Mouse (Mus musculus): Measurements from ENCODE around the gene Fam178b. TPM values are rescaled to one million over a fixed set of nuclear protein-coding genes. Genes with fewer than 3 reads are reported as not detected.

The Fam178b gene
- total and polyA plus RNA-seq, 2 experiments from 2014 or later: 0.41 TPM; not detected in 1

- H3K4me2 ChIP-seq (ENCODE audit: low read depth, low read length): peak overlapping the region; percentile 73
- H3K9me3 ChIP-seq (ENCODE audit: low read length): no peaks in the 10 kb centered on the region
- H3K9ac ChIP-seq (replicated peaks; ENCODE audit: low read length): peak overlapping the region; percentile 98
- under 1% methylated on average over 52 of the region's 52 CpGs for WGBS
- ATAC-seq (peak; percentile 86), DNase-seq (ENCODE audit: low spot score) (peak; percentile 96)
- TF ChIP-seq CTCF (IDR thresholded peaks at IDR 0.05; ENCODE audit: low read depth): peak; percentile 91
- H3K27me3 ChIP-seq (ENCODE audit: insufficient read depth, low read length): no peaks in the 10 kb centered on the region
- H3K4me3 ChIP-seq (ENCODE audit: low read length): peak overlapping the region; percentile 84
- peak overlapping the region; percentile 98 for H3K27ac ChIP-seq
- H3K4me1 ChIP-seq (ENCODE audit: insufficient read depth, low read length): peaks cover 23% of the 10 kb centered on the region
- peaks cover 14% of the 10 kb centered on the region for H3K36me3 ChIP-seq (ENCODE audit: insufficient read depth, low read length)
Measured at GRCm38 (mm10) chr1:36556553-36557456, 126.2 kb downstream of the Fam178b start.

- peaks cover 23% of the 10 kb centered on the region for H3K36me3 ChIP-seq (ENCODE audit: insufficient read depth, low read length)
- no peak for ATAC-seq
- under 1% methylated on average over 8 of the region's 8 CpGs for WGBS
- H3K4me2 ChIP-seq (ENCODE audit: low read depth, low read length): peak overlapping the region; percentile 73
- TF ChIP-seq CTCF (IDR thresholded peaks at IDR 0.05; ENCODE audit: low read depth): peak; percentile 4; the same call in 1 of the 2 replicates
- H3K4me3 ChIP-seq (ENCODE audit: low read length): peak overlapping the region; percentile 84
- peak overlapping the region; percentile 98 for H3K27ac ChIP-seq
- H3K27me3 ChIP-seq (ENCODE audit: insufficient read depth, low read length): no peaks in the 10 kb centered on the region
- DNase-seq (ENCODE audit: low spot score): peak; percentile 57
- peak overlapping the region; percentile 98 for H3K9ac ChIP-seq (replicated peaks; ENCODE audit: low read length)
- no peaks in the 10 kb centered on the region for H3K9me3 ChIP-seq (ENCODE audit: low read length)
- H3K4me1 ChIP-seq (ENCODE audit: insufficient read depth, low read length): peaks cover 23% of the 10 kb centered on the region
Measured at GRCm38 (mm10) chr1:36555798-36556395, 127.1 kb downstream of the Fam178b start.

DNA sequence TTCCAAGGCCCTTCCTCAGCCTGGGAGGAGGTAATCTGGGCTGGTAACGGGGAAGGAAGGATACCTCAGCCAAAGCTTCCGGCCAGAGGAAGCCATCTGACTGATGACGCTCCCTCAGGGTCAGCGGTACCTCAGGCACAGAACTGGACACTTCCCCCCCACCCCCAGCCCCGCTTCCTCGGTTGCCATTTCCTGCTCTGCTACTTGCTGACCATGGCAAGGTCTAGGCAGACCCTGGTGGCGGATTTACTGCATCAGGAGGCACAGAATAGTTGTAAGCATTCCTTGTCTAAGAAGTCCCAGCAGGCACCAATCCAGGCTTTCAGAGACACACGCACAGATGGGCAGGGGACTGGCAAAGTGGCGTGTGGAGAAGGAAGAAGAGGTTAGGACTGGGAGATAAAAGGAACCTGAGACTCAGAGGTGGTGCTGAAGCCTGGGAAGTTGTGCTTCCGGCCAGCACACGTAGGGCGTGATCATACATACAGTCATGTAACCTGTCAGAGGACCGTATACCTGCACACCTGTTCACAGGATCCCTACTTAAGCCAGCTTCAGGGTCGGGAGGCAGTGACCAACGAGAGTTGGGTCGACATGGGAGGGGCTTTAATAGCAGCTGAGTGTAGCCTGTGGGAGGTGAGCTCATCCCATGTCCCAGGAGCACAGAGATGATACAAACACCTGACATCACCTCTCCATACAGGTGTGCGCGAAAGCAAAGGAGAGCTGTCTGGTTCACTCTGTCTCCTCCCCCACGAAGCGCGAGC, 128.2 kb downstream of the Fam178b start:
- DNase-seq (ENCODE audit: low spot score): no peak
- WGBS: 66% methylated on average over 21 of the region's 21 CpGs
- TF ChIP-seq CTCF (IDR thresholded peaks at IDR 0.05; ENCODE audit: low read depth): no peak
- no peaks in the 10 kb centered on the region for H3K27me3 ChIP-seq (ENCODE audit: insufficient read depth, low read length)
- H3K9ac ChIP-seq (replicated peaks; ENCODE audit: low read length): peak overlapping the region; percentile 98; the same call in 1 of the 2 replicates
- peak overlapping the region; percentile 2; the same call in 1 of the 2 replicates for H3K4me3 ChIP-seq (ENCODE audit: low read length)
- H3K4me2 ChIP-seq (ENCODE audit: low read depth, low read length): peak overlapping the region; percentile 73
- ATAC-seq: no peak
- H3K27ac ChIP-seq: peak overlapping the region; percentile 98; the same call in 1 of the 2 replicates
- H3K4me1 ChIP-seq (ENCODE audit: insufficient read depth, low read length): peaks cover 23% of the 10 kb centered on the region
- H3K9me3 ChIP-seq (ENCODE audit: low read length): no peaks in the 10 kb centered on the region
- H3K36me3 ChIP-seq (ENCODE audit: insufficient read depth, low read length): peaks cover 34% of the 10 kb centered on the region

DNA sequence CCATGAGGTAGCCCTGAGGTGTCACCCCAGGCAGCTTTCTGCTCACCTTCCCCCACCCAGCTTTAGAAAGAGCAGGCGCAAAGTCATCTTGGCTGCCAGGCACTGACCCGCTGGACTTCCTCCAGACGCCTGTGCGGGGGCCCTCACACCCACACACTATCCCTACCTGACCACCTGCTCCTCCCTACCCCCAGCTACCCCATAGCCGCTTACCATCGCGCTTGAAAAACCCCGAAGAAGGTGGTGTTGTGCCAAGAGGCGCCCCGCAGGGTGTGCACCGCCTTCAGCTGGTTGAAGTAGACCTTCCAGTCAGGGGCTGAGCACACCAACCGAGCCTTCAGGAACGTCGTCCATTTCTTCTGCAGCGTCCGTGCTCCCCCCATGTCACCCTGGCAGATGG, 130.5 kb downstream of the Fam178b start:
- no peak for TF ChIP-seq CTCF (IDR thresholded peaks at IDR 0.05; ENCODE audit: low read depth)
- ATAC-seq: no peak
- H3K27me3 ChIP-seq (ENCODE audit: insufficient read depth, low read length): no peaks in the 10 kb centered on the region
- no peak overlapping the region for H3K4me3 ChIP-seq (ENCODE audit: low read length)
- H3K9ac ChIP-seq (replicated peaks; ENCODE audit: low read length): no peak overlapping the region
- H3K4me1 ChIP-seq (ENCODE audit: insufficient read depth, low read length): peaks cover 21% of the 10 kb centered on the region
- WGBS: 64% methylated on average over 16 of the region's 16 CpGs
- no peak overlapping the region for H3K4me2 ChIP-seq (ENCODE audit: low read depth, low read length)
- peak; percentile 49 for DNase-seq (ENCODE audit: low spot score)
- H3K36me3 ChIP-seq (ENCODE audit: insufficient read depth, low read length): peaks cover 46% of the 10 kb centered on the region
- H3K27ac ChIP-seq: peak overlapping the region; percentile 41
- no peaks in the 10 kb centered on the region for H3K9me3 ChIP-seq (ENCODE audit: low read length)

DNA sequence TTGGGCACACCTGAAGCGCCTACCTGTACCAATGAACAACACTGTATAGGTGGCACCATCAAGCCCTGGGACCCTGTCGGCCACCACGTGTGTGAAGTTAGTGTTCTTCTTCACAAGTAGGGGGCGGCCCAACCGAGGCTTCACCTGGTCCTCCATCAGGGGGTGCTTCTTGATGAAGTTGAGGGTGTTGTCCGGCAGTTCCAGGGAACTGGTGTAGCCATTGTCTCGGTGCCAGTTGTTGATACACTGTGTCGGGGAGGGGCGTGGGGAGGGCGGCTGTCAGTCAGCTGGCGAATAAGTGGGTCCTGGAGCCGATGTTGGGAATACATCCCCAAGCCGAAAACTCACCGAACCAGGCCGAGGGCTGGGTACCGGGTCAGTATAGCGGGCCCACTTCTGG, 131.1 kb downstream of the Fam178b start:
- H3K27me3 ChIP-seq (ENCODE audit: insufficient read depth, low read length): no peaks in the 10 kb centered on the region
- WGBS: 84% methylated on average over 17 of the region's 17 CpGs
- no peak overlapping the region for H3K27ac ChIP-seq
- no peak overlapping the region for H3K4me3 ChIP-seq (ENCODE audit: low read length)
- H3K9me3 ChIP-seq (ENCODE audit: low read length): no peaks in the 10 kb centered on the region
- H3K36me3 ChIP-seq (ENCODE audit: insufficient read depth, low read length): peaks cover 46% of the 10 kb centered on the region
- peaks cover 23% of the 10 kb centered on the region for H3K4me1 ChIP-seq (ENCODE audit: insufficient read depth, low read length)
- no peak; the same call in 1 of the 2 replicates for TF ChIP-seq CTCF (IDR thresholded peaks at IDR 0.05; ENCODE audit: low read depth)
- DNase-seq (ENCODE audit: low spot score) (no peak), ATAC-seq (no peak)
- H3K4me2 ChIP-seq (ENCODE audit: low read depth, low read length): no peak overlapping the region
- H3K9ac ChIP-seq (replicated peaks; ENCODE audit: low read length): no peak overlapping the region

- H3K27ac ChIP-seq: no peak overlapping the region
- H3K4me3 ChIP-seq (ENCODE audit: low read length): no peak overlapping the region
- H3K9me3 ChIP-seq (ENCODE audit: low read length): no peaks in the 10 kb centered on the region
- H3K4me2 ChIP-seq (ENCODE audit: low read depth, low read length): no peak overlapping the region
- ATAC-seq: no peak
- WGBS: 71% methylated on average over 20 of the region's 20 CpGs
- H3K9ac ChIP-seq (replicated peaks; ENCODE audit: low read length): no peak overlapping the region
- no peak for DNase-seq (ENCODE audit: low spot score)
- peaks cover 46% of the 10 kb centered on the region for H3K36me3 ChIP-seq (ENCODE audit: insufficient read depth, low read length)
- peaks cover 24% of the 10 kb centered on the region for H3K4me1 ChIP-seq (ENCODE audit: insufficient read depth, low read length)
- TF ChIP-seq CTCF (IDR thresholded peaks at IDR 0.05; ENCODE audit: low read depth): no peak
- no peaks in the 10 kb centered on the region for H3K27me3 ChIP-seq (ENCODE audit: insufficient read depth, low read length)
Measured at GRCm38 (mm10) chr1:36550075-36550863, 132.7 kb downstream of the Fam178b start.
